Mouse (Mus musculus) lung, embryonic 15.5 days (tissue): ENCODE measurements around the gene Kcnt1. TPM values are rescaled to one million over a fixed set of nuclear protein-coding genes. Genes with fewer than 3 reads are reported as not detected.

Experiments
- ATAC-seq: fragments of 200-750 bp; cut with Nextera tagmentation; 2 replicates; pipeline ENCODE4 v1.8.0; 2017; ENCODE audit warnings: moderate number of reproducible peaks, borderline replicate concordance; ENCODE audit not compliant: low FRiP score, low TSS enrichment; ENCODE audit errors: extremely low read depth
- H3K27ac ChIP-seq: fragments of 300-500 bp; sonication (generic); 2 replicates; pipeline ENCODE4 v1.5.1; 2015; ENCODE audit warnings: moderate library complexity, mild to moderate bottlenecking, inconsistent platforms
- H3K27me3 ChIP-seq: fragments of 300-500 bp; sonication (generic); 2 replicates; pipeline ENCODE4 v1.6.1; 2015; ENCODE audit warnings: inconsistent platforms
- H3K36me3 ChIP-seq: fragments of 300-500 bp; sonication (generic); 2 replicates; pipeline ENCODE4 v1.6.1; 2015; ENCODE audit warnings: inconsistent platforms
- H3K4me1 ChIP-seq: fragments of 300-500 bp; sonication (generic); 2 replicates; pipeline ENCODE4 v1.6.1; 2015; ENCODE audit warnings: inconsistent platforms
- H3K4me2 ChIP-seq: fragments of 300-500 bp; sonication (generic); 2 replicates; pipeline ENCODE4 v1.6.1; 2015; ENCODE audit warnings: inconsistent platforms, mild to moderate bottlenecking, moderate library complexity
- H3K4me3 ChIP-seq: fragments of 300-500 bp; sonication (generic); 2 replicates; pipeline ENCODE4 v1.5.1; 2015; ENCODE audit warnings: mild to moderate bottlenecking, inconsistent platforms
- H3K9ac ChIP-seq: fragments of 300-500 bp; sonication (generic); 2 replicates; pipeline ENCODE4 v1.6.1; 2015; ENCODE audit warnings: inconsistent platforms
- H3K9me3 ChIP-seq: fragments of 300-500 bp; sonication (generic); 2 replicates; pipeline ENCODE4 v1.6.1; 2016; ENCODE audit warnings: inconsistent platforms
- WGBS: fragments of 180-500 bp; shearing (Covaris S2); methylation state at CpG from one replicate; pipeline ENCODE4 v1.1.7; 2015; 5-methylcytosine and 5-hydroxymethylcytosine counted together
- polyA plus RNA-seq: library from polyadenylated mRNA; unstranded; fragments of >200 nt; fragmentation: Nextera tagmentation; extraction: Ambion mirVana; gene quantifications from 2 replicates; pipeline ENCODE4 v1.2.1, GENCODE M21; 2015

The Kcnt1 gene
- polyA plus RNA-seq, 1 experiment from 2014 or later = 0.22 TPM

- no peak overlapping the region for H3K9ac ChIP-seq
- no peaks in the 10 kb centered on the region for H3K4me1 ChIP-seq
- no peak overlapping the region for H3K27ac ChIP-seq
- no peak overlapping the region for H3K4me2 ChIP-seq
- WGBS = 63% methylated on average over 4 of the region's 4 CpGs
- no peaks in the 10 kb centered on the region for H3K36me3 ChIP-seq
- H3K9me3 ChIP-seq = no peaks in the 10 kb centered on the region
- H3K4me3 ChIP-seq = no peak overlapping the region
- no peak for ATAC-seq
- H3K27me3 ChIP-seq = peaks cover 43% of the 10 kb centered on the region
These were observed 15.5 kb downstream of the Kcnt1 start for GRCm38 (mm10) chr2:25879061-25879460.

- Histone ChIP-seq H3K9me3 (no peaks in the 10 kb centered on the region), H3K4me1 (no peaks in the 10 kb centered on the region), H3K27me3 (peaks cover 27% of the 10 kb centered on the region), H3K4me2 (no peak overlapping the region), H3K4me3 (no peak overlapping the region), H3K36me3 (no peaks in the 10 kb centered on the region), H3K9ac (no peak overlapping the region), H3K27ac (no peak overlapping the region)
- WGBS = 28% methylated on average over 1 of the region's 1 CpGs
- no peak for ATAC-seq
These were observed 18.7 kb downstream of the Kcnt1 start for GRCm38 (mm10) chr2:25882276-25882675.

- H3K4me1 ChIP-seq = no peaks in the 10 kb centered on the region
- H3K27me3 ChIP-seq = 0 out of 2 replicates have a peak, but pooled peaks cover 2% of the 10 kb centered on the region
- H3K9ac ChIP-seq = no peak overlapping the region
- no peak overlapping the region for H3K4me2 ChIP-seq
- ATAC-seq = no peak
- H3K36me3 ChIP-seq = no peaks in the 10 kb centered on the region
- H3K27ac ChIP-seq = no peak overlapping the region
- no peaks in the 10 kb centered on the region for H3K9me3 ChIP-seq
- WGBS = 80% methylated on average over 3 of the region's 3 CpGs
- no peak overlapping the region for H3K4me3 ChIP-seq
These were observed 21.2 kb downstream of the Kcnt1 start for GRCm38 (mm10) chr2:25884756-25885155.

GRCm38 (mm10) chr2:25887226-25887625 is 23.7 kb downstream of the Kcnt1 start:
- no peaks in the 10 kb centered on the region for H3K36me3 ChIP-seq
- no peak overlapping the region for H3K9ac ChIP-seq
- 57% methylated on average over 8 of the region's 8 CpGs for WGBS
- H3K4me3 ChIP-seq = no peak overlapping the region
- no peaks in the 10 kb centered on the region for H3K4me1 ChIP-seq
- H3K4me2 ChIP-seq = no peak overlapping the region
- H3K9me3 ChIP-seq = no peaks in the 10 kb centered on the region
- H3K27ac ChIP-seq = no peak overlapping the region
- ATAC-seq = no peak
- H3K27me3 ChIP-seq = no peaks in the 10 kb centered on the region

- Histone ChIP-seq H3K4me2 (no peak overlapping the region), H3K27ac (no peak overlapping the region), H3K4me1 (no peaks in the 10 kb centered on the region), H3K9ac (no peak overlapping the region), H3K27me3 (no peaks in the 10 kb centered on the region), H3K9me3 (no peaks in the 10 kb centered on the region), H3K36me3 (no peaks in the 10 kb centered on the region), H3K4me3 (no peak overlapping the region)
- 53% methylated on average over 5 of the region's 5 CpGs for WGBS
- ATAC-seq = no peak
These were observed 24.6 kb downstream of the Kcnt1 start for GRCm38 (mm10) chr2:25888144-25888543.

GRCm38 (mm10) chr2:25892440-25892839 is 28.9 kb downstream of the Kcnt1 start:
- H3K4me3 ChIP-seq = no peak overlapping the region
- H3K4me2 ChIP-seq = no peak overlapping the region
- H3K9me3 ChIP-seq = no peaks in the 10 kb centered on the region
- ATAC-seq = no peak
- no peaks in the 10 kb centered on the region for H3K27me3 ChIP-seq
- no peaks in the 10 kb centered on the region for H3K36me3 ChIP-seq
- no peak overlapping the region for H3K27ac ChIP-seq
- WGBS = 75% methylated on average over 7 of the region's 7 CpGs
- H3K4me1 ChIP-seq = no peaks in the 10 kb centered on the region
- no peak overlapping the region for H3K9ac ChIP-seq

GRCm38 (mm10) chr2:25898970-25899369 is 35.4 kb downstream of the Kcnt1 start:
- no peak overlapping the region for H3K4me2 ChIP-seq
- no peak for ATAC-seq
- H3K4me3 ChIP-seq = no peak overlapping the region
- H3K27ac ChIP-seq = no peak overlapping the region
- H3K36me3 ChIP-seq = no peaks in the 10 kb centered on the region
- no peaks in the 10 kb centered on the region for H3K4me1 ChIP-seq
- H3K27me3 ChIP-seq = no peaks in the 10 kb centered on the region
- no peaks in the 10 kb centered on the region for H3K9me3 ChIP-seq
- 72% methylated on average over 9 of the region's 9 CpGs for WGBS
- no peak overlapping the region for H3K9ac ChIP-seq

- Histone ChIP-seq H3K9ac (no peak overlapping the region), H3K27ac (no peak overlapping the region), H3K9me3 (no peaks in the 10 kb centered on the region), H3K36me3 (no peaks in the 10 kb centered on the region), H3K4me3 (no peak overlapping the region), H3K4me1 (no peaks in the 10 kb centered on the region), H3K4me2 (no peak overlapping the region), H3K27me3 (no peaks in the 10 kb centered on the region)
- no peak for ATAC-seq
- WGBS = 72% methylated on average over 12 of the region's 12 CpGs
These were observed 46.3 kb downstream of the Kcnt1 start for GRCm38 (mm10) chr2:25909872-25910271.

GRCm38 (mm10) chr2:25913247-25913646 is 49.7 kb downstream of the Kcnt1 start:
- ATAC-seq = no peak
- no peaks in the 10 kb centered on the region for H3K4me1 ChIP-seq
- no peak overlapping the region for H3K27ac ChIP-seq
- no peak overlapping the region for H3K4me2 ChIP-seq
- H3K9ac ChIP-seq = no peak overlapping the region
- WGBS = 50% methylated on average over 2 of the region's 2 CpGs
- no peaks in the 10 kb centered on the region for H3K9me3 ChIP-seq
- no peaks in the 10 kb centered on the region for H3K27me3 ChIP-seq
- H3K4me3 ChIP-seq = no peak overlapping the region
- no peaks in the 10 kb centered on the region for H3K36me3 ChIP-seq

- Histone ChIP-seq H3K9me3 (no peaks in the 10 kb centered on the region), H3K36me3 (no peaks in the 10 kb centered on the region), H3K4me2 (no peak overlapping the region), H3K27me3 (no peaks in the 10 kb centered on the region), H3K27ac (no peak overlapping the region), H3K4me1 (no peaks in the 10 kb centered on the region), H3K9ac (no peak overlapping the region), H3K4me3 (no peak overlapping the region)
- no peak for ATAC-seq
- 70% methylated on average over 4 of the region's 4 CpGs for WGBS
These were observed 50.7 kb downstream of the Kcnt1 start for GRCm38 (mm10) chr2:25914201-25914600.

GRCm38 (mm10) chr2:25914821-25915220 is 51.3 kb downstream of the Kcnt1 start:
- H3K36me3 ChIP-seq = no peaks in the 10 kb centered on the region
- 71% methylated on average over 5 of the region's 5 CpGs for WGBS
- no peak overlapping the region for H3K4me3 ChIP-seq
- no peak overlapping the region for H3K9ac ChIP-seq
- H3K27ac ChIP-seq = no peak overlapping the region
- no peak overlapping the region for H3K4me2 ChIP-seq
- H3K27me3 ChIP-seq = no peaks in the 10 kb centered on the region
- no peaks in the 10 kb centered on the region for H3K9me3 ChIP-seq
- H3K4me1 ChIP-seq = no peaks in the 10 kb centered on the region
- ATAC-seq = no peak

GRCm38 (mm10) chr2:25918408-25918807 is 54.9 kb downstream of the Kcnt1 start:
- no peak overlapping the region for H3K4me3 ChIP-seq
- no peak overlapping the region for H3K9ac ChIP-seq
- no peaks in the 10 kb centered on the region for H3K27me3 ChIP-seq
- H3K36me3 ChIP-seq = no peaks in the 10 kb centered on the region
- H3K4me2 ChIP-seq = no peak overlapping the region
- no peak for ATAC-seq
- H3K4me1 ChIP-seq = no peaks in the 10 kb centered on the region
- H3K27ac ChIP-seq = no peak overlapping the region
- WGBS = 78% methylated on average over 2 of the region's 2 CpGs
- H3K9me3 ChIP-seq = no peaks in the 10 kb centered on the region

GRCm38 (mm10) chr2:25919972-25920371 is 56.4 kb downstream of the Kcnt1 start:
- Histone ChIP-seq H3K4me1 (no peaks in the 10 kb centered on the region), H3K9ac (no peak overlapping the region), H3K4me2 (no peak overlapping the region), H3K27ac (no peak overlapping the region), H3K9me3 (no peaks in the 10 kb centered on the region), H3K36me3 (0 out of 2 replicates have a peak, but pooled peaks cover 4% of the 10 kb centered on the region), H3K27me3 (no peaks in the 10 kb centered on the region), H3K4me3 (no peak overlapping the region)
- ATAC-seq = no peak
- 39% methylated on average over 3 of the region's 3 CpGs for WGBS
